Comparison of ENCODE assay signal across 8 mouse cellular contexts in the genomic region with DNA sequence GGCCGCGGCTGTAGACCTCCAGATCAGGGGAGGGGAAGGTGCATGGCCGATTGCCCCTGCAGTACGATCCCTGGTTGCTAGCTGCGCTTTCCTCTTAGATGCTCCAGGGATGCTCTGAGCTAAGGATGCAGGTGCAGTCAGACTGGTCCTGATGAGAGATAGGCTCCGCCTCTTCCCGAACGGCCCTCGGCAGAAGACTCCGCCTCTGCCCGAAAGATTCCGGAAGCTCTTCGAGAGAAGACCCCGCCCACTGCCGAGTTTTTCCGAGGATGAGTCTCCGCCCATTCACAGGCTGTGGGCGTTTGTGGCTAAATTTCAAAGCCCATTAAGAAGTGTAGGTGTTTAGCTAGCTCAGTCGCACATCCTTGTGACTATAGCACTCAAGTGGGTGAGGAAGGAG. TPM values are rescaled to one million over a fixed set of nuclear protein-coding genes. Genes with fewer than 3 reads are reported as not detected.
DNase-seq lines count a peak whose midpoint lies in the region; ATAC-seq and TF ChIP-seq lines count a peak whose summit lies in the region.
"Not testable (repeated sequence)": the region's sequence is repeated elsewhere in the genome, so short reads cannot be mapped to it uniquely, and the experiment has no call there.

No protein-coding gene starts in this region.

- under 1% methylated on average over 19 of the region's 19 CpGs for WGBS in hindbrain, embryonic 12.5 days
- 2% methylated on average over 19 of the region's 19 CpGs for WGBS in lung, embryonic 15.5 days
- under 1% methylated on average over 19 of the region's 19 CpGs for WGBS in olfactory bulb, adult 2 months

- peak; percentile 85 for ATAC-seq in hindbrain, embryonic 12.5 days (ENCODE audit: low FRiP score)
- peak; percentile 46; the same call in 1 of the 2 replicates for ATAC-seq in lung, embryonic 15.5 days (ENCODE audit: borderline replicate concordance, extremely low read depth, low FRiP score, low TSS enrichment)

- peak overlapping the region; percentile 33 for H3K4me2 ChIP-seq in hindbrain, embryonic 12.5 days (replicated peaks)
- peak overlapping the region; percentile 35; the same call in 1 of the 2 replicates for H3K4me2 ChIP-seq in lung, embryonic 15.5 days

- TF ChIP-seq POLR2A in olfactory bulb, adult 2 months (IDR thresholded peaks at IDR 0.05; ENCODE audit: insufficient read depth, low read depth, low read length): 0 out of 2 replicates have a peak, but pooled peaks have one; percentile 26

- not testable (repeated sequence) for H3K36me3 ChIP-seq in hindbrain, embryonic 12.5 days; lung, embryonic 15.5 days

- H3K4me3 ChIP-seq in hindbrain, embryonic 12.5 days: peak overlapping the region; percentile 53
- not testable (repeated sequence) for H3K4me3 ChIP-seq in lung, embryonic 15.5 days
- H3K4me3 ChIP-seq in olfactory bulb, adult 2 months (ENCODE audit: insufficient read depth, low read depth, low read length): peak overlapping the region; percentile 42

- not testable (repeated sequence) for H3K9me3 ChIP-seq in hindbrain, embryonic 12.5 days (replicated peaks); lung, embryonic 15.5 days

- not testable (repeated sequence) for H3K4me1 ChIP-seq in hindbrain, embryonic 12.5 days; lung, embryonic 15.5 days; olfactory bulb, adult 2 months (ENCODE audit: control insufficient read depth, insufficient read depth, low read length)

- DNase-seq in NIH3T3 (ENCODE audit: low read depth): peak; percentile 48
- DNase-seq in cerebellum, postnatal 14 days: peak; percentile 92 to 95
- DNase-seq in frontal cortex, postnatal 25 days (ENCODE audit: low spot score in 2 of 2): peak; percentile 86 to 88
- peak; percentile 89 to 93 for DNase-seq in layer of hippocampus, postnatal 10 days (ENCODE audit: low spot score in 2 of 2)
- DNase-seq in testis, postnatal 14 days (ENCODE audit: low spot score): peak; percentile 87

- TF ChIP-seq CTCF in olfactory bulb, adult 2 months (IDR thresholded peaks at IDR 0.05; ENCODE audit: insufficient read depth, low read depth, low read length): not testable (repeated sequence)

- H3K9ac ChIP-seq in hindbrain, embryonic 12.5 days; lung, embryonic 15.5 days: not testable (repeated sequence)

- H3K27me3 ChIP-seq in hindbrain, embryonic 12.5 days; lung, embryonic 15.5 days: not testable (repeated sequence)

- H3K27ac ChIP-seq in hindbrain, embryonic 12.5 days: 0 out of 2 replicates have a peak overlapping the region, but pooled peaks have one; percentile 60
- not testable (repeated sequence) for H3K27ac ChIP-seq in lung, embryonic 15.5 days
- 0 out of 2 replicates have a peak overlapping the region, but pooled peaks have one; percentile 47 for H3K27ac ChIP-seq in olfactory bulb, adult 2 months (ENCODE audit: insufficient read depth, low read depth, low read length)

RNA-seq across cellular contexts. Expression of a gene that starts 2.6 kb away (rescaled TPM):
- polyA plus RNA-seq in hindbrain, embryonic 12.5 days (2016; fragmentation: Nextera tagmentation; extraction: Ambion mirVana): 153 and 157 TPM in 2 replicates
- 100 to 1,000 TPM; 430 to 447 TPM for total RNA-seq in layer of hippocampus, postnatal 10 days (2021)
- polyA plus RNA-seq in lung, embryonic 15.5 days (2015; fragmentation: Nextera tagmentation; extraction: Ambion mirVana): 7.5 and 7.7 TPM in 2 replicates
- polyA plus RNA-seq in olfactory bulb, adult 2 months (2012; ENCODE audit: insufficient read depth, insufficient read length, low replicate concordance, missing spikeins): 88.7 and 382 TPM in 2 replicates

RNA-seq across cellular contexts. Expression of a gene that starts 55.8 kb away (rescaled TPM):
- 43.6 and 47.1 TPM in 2 replicates for polyA plus RNA-seq in hindbrain, embryonic 12.5 days (2016; fragmentation: Nextera tagmentation; extraction: Ambion mirVana)
- total RNA-seq in layer of hippocampus, postnatal 10 days (2021): 10 to 100 TPM; 48.8 to 55.2 TPM
- polyA plus RNA-seq in lung, embryonic 15.5 days (2015; fragmentation: Nextera tagmentation; extraction: Ambion mirVana): 58.3 and 62.8 TPM in 2 replicates
- not detected in 2 replicates for polyA plus RNA-seq in olfactory bulb, adult 2 months (2012; ENCODE audit: insufficient read depth, insufficient read length, low replicate concordance, missing spikeins)

Comparison
In these comparisons a context has a peak if more than half of its experiments do, and no peak if none do; other contexts are left out.
1. RNA of a gene that starts 2.6 kb away (polyA plus RNA-seq): 153 to 157 TPM in hindbrain, embryonic 12.5 days and 88.7 to 382 TPM in olfactory bulb, adult 2 months; 7.5 to 7.7 TPM in lung, embryonic 15.5 days; every median in the first group is over 10 times any median in the second.
2. RNA of a gene that starts 55.8 kb away (polyA plus RNA-seq): 58.3 to 62.8 TPM in lung, embryonic 15.5 days and 43.6 to 47.1 TPM in hindbrain, embryonic 12.5 days; not detected in olfactory bulb, adult 2 months; every median in the first group is over 10 times any median in the second.
3. Peak in every context shown above with its lines, with median percentiles within 50 percentile points of each other: DNase-seq.